Mouse (Mus musculus) limb, embryonic 13.5 days (tissue): ENCODE data around the gene Ralbp1. TPM values are rescaled to one million over a fixed set of nuclear protein-coding genes. Genes with fewer than 3 reads are reported as not detected.

ENCODE experiments used
- ATAC-seq: fragments of 200-750 bp; cut with Nextera tagmentation; 2 replicates; pipeline ENCODE4 v1.8.0; 2017; ENCODE audit warnings: low read depth, moderate number of reproducible peaks, moderate TSS enrichment; ENCODE audit not compliant: low FRiP score
- H3K27ac ChIP-seq: fragments of 300-500 bp; sonication (generic); 2 replicates; pipeline ENCODE4 v1.5.1; 2015; ENCODE audit warnings: inconsistent platforms, mild to moderate bottlenecking, moderate library complexity
- H3K27me3 ChIP-seq: fragments of 300-500 bp; sonication (generic); 2 replicates; pipeline ENCODE4 v1.6.1; 2015; ENCODE audit warnings: mild to moderate bottlenecking, inconsistent platforms
- H3K36me3 ChIP-seq: fragments of 300-500 bp; sonication (generic); 2 replicates; pipeline ENCODE4 v1.6.1; 2015; ENCODE audit warnings: inconsistent platforms, mild to moderate bottlenecking, moderate library complexity
- H3K4me1 ChIP-seq: fragments of 300-500 bp; sonication (generic); 2 replicates; pipeline ENCODE4 v1.6.1; 2015; ENCODE audit warnings: inconsistent platforms
- H3K4me2 ChIP-seq: fragments of 300-500 bp; sonication (generic); replicated peaks from 2 replicates; pipeline ENCODE4 v1.6.1; 2015; ENCODE audit warnings: inconsistent platforms, mild to moderate bottlenecking, moderate library complexity
- H3K4me3 ChIP-seq: fragments of 300-500 bp; sonication (generic); 2 replicates; pipeline ENCODE4 v1.5.1; 2015; ENCODE audit warnings: moderate library complexity, mild to moderate bottlenecking, inconsistent platforms
- H3K9ac ChIP-seq: fragments of 300-500 bp; sonication (generic); 2 replicates; pipeline ENCODE4 v1.6.1; 2015; ENCODE audit warnings: mild to moderate bottlenecking, inconsistent platforms
- H3K9me3 ChIP-seq: fragments of 300-500 bp; sonication (generic); 2 replicates; pipeline ENCODE4 v1.6.1; 2016; ENCODE audit warnings: inconsistent platforms
- WGBS: fragments of 180-500 bp; shearing (Covaris S2); methylation state at CpG from one replicate; pipeline ENCODE4 v1.1.7; 2015; 5-methylcytosine and 5-hydroxymethylcytosine counted together
- polyA plus RNA-seq: library from polyadenylated mRNA; unstranded; fragments of >200 nt; fragmentation: Nextera tagmentation; extraction: Ambion mirVana; gene quantifications from 2 replicates; pipeline ENCODE4 v1.2.1, GENCODE M21; 2015

Gene Ralbp1
- polyA plus RNA-seq, 1 experiment from 2014 or later = 81.3 TPM

- Histone ChIP-seq H3K4me2 (peak overlapping the region; percentile 90), H3K9me3 (no peaks in the 10 kb centered on the region), H3K27ac (peak overlapping the region; percentile 99), H3K27me3 (no peaks in the 10 kb centered on the region), H3K4me3 (peak overlapping the region; percentile 93), H3K4me1 (peaks cover 30% of the 10 kb centered on the region), H3K9ac (peak overlapping the region; percentile 79), H3K36me3 (no peaks in the 10 kb centered on the region)
- 0% methylated on average over 11 of the region's 11 CpGs for WGBS
- ATAC-seq = no peak
Observed at GRCm38 (mm10) chr17:65885398-65885696, 251 bp downstream of the Ralbp1 start.

- peak overlapping the region; percentile 90 for H3K4me2 ChIP-seq
- no peaks in the 10 kb centered on the region for H3K36me3 ChIP-seq
- H3K4me1 ChIP-seq = peaks cover 30% of the 10 kb centered on the region
- H3K4me3 ChIP-seq = peak overlapping the region; percentile 93
- WGBS = under 1% methylated on average over 66 of the region's 67 CpGs
- ATAC-seq = peak; percentile 99
- no peaks in the 10 kb centered on the region for H3K27me3 ChIP-seq
- H3K27ac ChIP-seq = peak overlapping the region; percentile 99
- H3K9ac ChIP-seq = peak overlapping the region; percentile 90
- H3K9me3 ChIP-seq = peaks cover 2% of the 10 kb centered on the region; the same call in 1 of the 2 replicates
Observed at GRCm38 (mm10) chr17:65884691-65885397, 754 bp downstream of the Ralbp1 start.

GRCm38 (mm10) chr17:65884061-65884669 lies 1.4 kb downstream of the Ralbp1 start:
- no peaks in the 10 kb centered on the region for H3K27me3 ChIP-seq
- no peaks in the 10 kb centered on the region for H3K36me3 ChIP-seq
- H3K9ac ChIP-seq = peak overlapping the region; percentile 90
- H3K4me2 ChIP-seq = peak overlapping the region; percentile 90
- peak; percentile 21 for ATAC-seq
- peaks cover 30% of the 10 kb centered on the region for H3K4me1 ChIP-seq
- H3K4me3 ChIP-seq = peak overlapping the region; percentile 93
- under 1% methylated on average over 50 of the region's 56 CpGs for WGBS
- H3K27ac ChIP-seq = peak overlapping the region; percentile 92
- peaks cover 4% of the 10 kb centered on the region; the same call in 1 of the 2 replicates for H3K9me3 ChIP-seq

DNA sequence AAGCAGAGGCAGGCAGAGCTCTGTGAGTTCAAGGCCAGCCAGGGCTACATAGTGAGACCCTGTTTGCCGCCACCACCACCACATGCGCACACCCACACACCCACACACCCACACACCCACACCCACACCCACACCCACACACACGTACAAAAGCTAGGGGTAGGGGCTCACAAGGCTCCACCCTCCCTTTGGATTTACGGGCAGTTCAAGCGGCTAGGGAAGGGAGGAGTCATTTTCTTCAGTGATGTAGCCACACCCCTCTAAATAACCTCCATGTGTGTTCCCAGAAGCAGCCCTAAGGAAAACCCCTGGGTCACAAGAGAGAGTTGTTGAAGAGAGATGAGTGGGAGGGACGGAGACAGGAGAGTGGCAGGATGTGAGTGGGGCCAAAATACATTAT lies 8.6 kb downstream of the Ralbp1 start:
- peaks cover 6% of the 10 kb centered on the region; the same call in 1 of the 2 replicates for H3K36me3 ChIP-seq
- H3K9me3 ChIP-seq = peaks cover 4% of the 10 kb centered on the region; the same call in 1 of the 2 replicates
- H3K27ac ChIP-seq = no peak overlapping the region
- no peak for ATAC-seq
- no peak overlapping the region for H3K4me2 ChIP-seq
- no peak overlapping the region for H3K9ac ChIP-seq
- H3K27me3 ChIP-seq = no peaks in the 10 kb centered on the region
- no peak overlapping the region for H3K4me3 ChIP-seq
- WGBS = 56% methylated on average over 6 of the region's 6 CpGs
- H3K4me1 ChIP-seq = peaks cover 15% of the 10 kb centered on the region

GRCm38 (mm10) chr17:65873834-65874233 lies 11.8 kb downstream of the Ralbp1 start:
- H3K4me1 ChIP-seq = peaks cover 20% of the 10 kb centered on the region
- ATAC-seq = no peak
- no peaks in the 10 kb centered on the region for H3K9me3 ChIP-seq
- WGBS = 94% methylated on average over 11 of the region's 11 CpGs
- no peak overlapping the region for H3K27ac ChIP-seq
- H3K27me3 ChIP-seq = no peaks in the 10 kb centered on the region
- no peak overlapping the region for H3K4me3 ChIP-seq
- no peak overlapping the region for H3K9ac ChIP-seq
- H3K36me3 ChIP-seq = peaks cover 6% of the 10 kb centered on the region; the same call in 1 of the 2 replicates
- no peak overlapping the region for H3K4me2 ChIP-seq

DNA sequence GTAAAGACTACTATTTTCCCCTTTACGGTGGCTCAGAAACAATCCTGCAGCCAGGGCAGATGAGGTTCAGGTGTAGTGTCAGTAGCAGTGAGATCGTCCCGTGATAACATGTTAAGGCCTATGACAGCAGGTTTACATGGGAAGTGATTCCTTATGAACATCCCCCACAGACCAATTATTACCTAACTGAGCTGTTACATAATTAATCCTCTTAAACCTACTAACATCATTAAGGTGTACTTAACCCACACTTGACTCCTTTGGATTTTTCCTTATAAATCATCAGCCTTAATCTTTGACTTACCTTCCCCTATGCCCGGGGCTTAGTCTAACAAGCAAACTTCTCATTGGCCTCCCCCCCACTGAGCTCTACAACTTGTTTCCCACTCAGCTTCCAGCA lies 12.4 kb downstream of the Ralbp1 start:
- H3K4me2 ChIP-seq = no peak overlapping the region
- H3K4me1 ChIP-seq = peaks cover 20% of the 10 kb centered on the region
- H3K9ac ChIP-seq = no peak overlapping the region
- no peak for ATAC-seq
- H3K36me3 ChIP-seq = 0 out of 2 replicates have a peak, but pooled peaks cover 1% of the 10 kb centered on the region
- H3K9me3 ChIP-seq = no peaks in the 10 kb centered on the region
- H3K4me3 ChIP-seq = no peak overlapping the region
- no peaks in the 10 kb centered on the region for H3K27me3 ChIP-seq
- 72% methylated on average over 4 of the region's 4 CpGs for WGBS
- H3K27ac ChIP-seq = no peak overlapping the region

DNA sequence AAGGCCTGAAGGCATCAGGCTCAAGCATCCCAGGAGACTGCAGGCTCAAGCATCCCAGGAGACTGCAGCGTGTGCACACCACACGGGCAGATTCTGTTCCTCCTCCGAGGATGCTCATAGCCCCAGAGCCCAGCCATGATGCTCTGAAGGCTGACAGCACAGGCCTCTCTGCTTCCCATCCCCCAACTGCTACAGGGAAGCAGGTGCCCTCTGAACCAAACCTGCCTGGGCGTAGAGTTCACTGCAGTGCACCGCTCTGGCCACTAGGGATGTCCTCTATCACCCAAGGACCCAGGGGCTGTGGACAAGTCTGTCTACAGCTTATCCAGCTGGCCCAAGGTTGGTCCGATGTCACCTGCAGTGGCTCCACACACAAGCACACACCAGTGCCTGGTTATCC lies 12.9 kb downstream of the Ralbp1 start:
- no peak overlapping the region for H3K4me3 ChIP-seq

DNA sequence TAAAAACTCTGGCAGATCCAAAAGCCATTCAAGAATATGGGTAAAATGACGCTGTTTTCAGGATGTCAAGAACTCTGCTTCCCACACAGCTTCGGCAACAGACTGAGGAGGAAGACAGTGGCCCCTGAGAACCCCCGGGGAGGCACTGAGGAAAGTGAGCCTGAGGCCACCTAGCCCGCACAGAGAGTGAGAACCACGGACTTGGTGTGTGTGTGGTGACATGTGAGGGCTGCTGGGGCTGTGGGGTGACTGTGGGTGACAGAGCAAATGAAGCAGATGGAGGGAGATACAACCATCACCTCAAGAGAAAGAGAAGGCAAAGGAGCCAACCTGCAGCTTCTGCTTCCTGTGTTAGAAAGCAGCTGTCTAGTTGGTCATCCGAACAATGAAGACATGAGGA lies 13.5 kb downstream of the Ralbp1 start:
- 55% methylated on average over 6 of the region's 6 CpGs for WGBS
- no peaks in the 10 kb centered on the region for H3K27me3 ChIP-seq
- peak overlapping the region; percentile 64; the same call in 1 of the 2 replicates for H3K27ac ChIP-seq
- peak overlapping the region; percentile 35; the same call in 1 of the 2 replicates for H3K9ac ChIP-seq
- no peak overlapping the region for H3K4me3 ChIP-seq
- ATAC-seq = no peak
- H3K9me3 ChIP-seq = no peaks in the 10 kb centered on the region
- no peak overlapping the region for H3K4me2 ChIP-seq
- peaks cover 6% of the 10 kb centered on the region; the same call in 1 of the 2 replicates for H3K36me3 ChIP-seq
- H3K4me1 ChIP-seq = peaks cover 18% of the 10 kb centered on the region

More for the DNA sequence above, 12.9 kb downstream of the Ralbp1 start:
- no peak for ATAC-seq
- peaks cover under 1% of the 10 kb centered on the region; the same call in 1 of the 2 replicates for H3K36me3 ChIP-seq
- H3K4me1 ChIP-seq = peaks cover 20% of the 10 kb centered on the region
- no peak overlapping the region for H3K4me2 ChIP-seq
- 41% methylated on average over 6 of the region's 6 CpGs for WGBS
- H3K27me3 ChIP-seq = no peaks in the 10 kb centered on the region
- no peak overlapping the region for H3K9ac ChIP-seq
- H3K9me3 ChIP-seq = no peaks in the 10 kb centered on the region
- H3K27ac ChIP-seq = no peak overlapping the region

DNA sequence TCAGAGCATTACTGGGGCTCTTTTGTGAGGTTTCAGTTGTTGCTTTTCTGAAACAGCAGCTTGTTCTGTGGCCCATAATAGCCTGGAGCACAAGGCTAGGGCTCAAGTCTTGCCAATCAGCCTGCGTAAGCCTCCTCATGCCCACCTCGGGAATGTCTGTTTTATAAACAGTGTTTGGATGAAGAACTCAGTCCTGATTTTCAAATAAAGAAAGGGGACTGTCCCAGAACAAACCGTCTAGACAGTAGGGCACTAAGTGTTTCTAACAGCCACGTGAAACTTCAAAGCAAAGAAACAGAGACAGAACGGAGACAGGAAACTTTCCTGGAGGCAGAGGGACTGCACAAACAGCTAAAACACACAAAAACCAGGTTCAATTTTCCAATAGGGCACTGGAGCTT lies 14.0 kb downstream of the Ralbp1 start:
- Histone ChIP-seq H3K4me2 (no peak overlapping the region), H3K4me1 (peaks cover 17% of the 10 kb centered on the region), H3K27ac (peak overlapping the region; percentile 64; the same call in 1 of the 2 replicates), H3K4me3 (no peak overlapping the region), H3K9ac (peak overlapping the region; percentile 35; the same call in 1 of the 2 replicates), H3K9me3 (no peaks in the 10 kb centered on the region), H3K27me3 (no peaks in the 10 kb centered on the region), H3K36me3 (peaks cover 8% of the 10 kb centered on the region)
- ATAC-seq = no peak
- WGBS = 19% methylated on average over 5 of the region's 5 CpGs

GRCm38 (mm10) chr17:65870146-65870545 lies 15.5 kb downstream of the Ralbp1 start:
- ATAC-seq = no peak
- Histone ChIP-seq H3K9ac (no peak overlapping the region), H3K27ac (no peak overlapping the region), H3K36me3 (peaks cover 15% of the 10 kb centered on the region), H3K4me3 (no peak overlapping the region), H3K4me2 (no peak overlapping the region), H3K27me3 (no peaks in the 10 kb centered on the region), H3K4me1 (peaks cover 17% of the 10 kb centered on the region), H3K9me3 (no peaks in the 10 kb centered on the region)
- WGBS = 36% methylated on average over 4 of the region's 4 CpGs

- Histone ChIP-seq H3K27ac (no peak overlapping the region), H3K4me2 (no peak overlapping the region), H3K27me3 (no peaks in the 10 kb centered on the region), H3K9ac (no peak overlapping the region), H3K9me3 (no peaks in the 10 kb centered on the region), H3K4me3 (no peak overlapping the region), H3K36me3 (peaks cover 15% of the 10 kb centered on the region), H3K4me1 (peaks cover 17% of the 10 kb centered on the region)
- ATAC-seq = no peak
- WGBS = 87% methylated on average over 10 of the region's 10 CpGs
Observed at GRCm38 (mm10) chr17:65869720-65870119, 15.9 kb downstream of the Ralbp1 start.

GRCm38 (mm10) chr17:65867996-65868395 lies 17.6 kb downstream of the Ralbp1 start:
- 89% methylated on average over 5 of the region's 5 CpGs for WGBS
- H3K9me3 ChIP-seq = no peaks in the 10 kb centered on the region
- H3K9ac ChIP-seq = no peak overlapping the region
- no peak overlapping the region for H3K4me2 ChIP-seq
- H3K27ac ChIP-seq = no peak overlapping the region
- no peak for ATAC-seq
- H3K4me3 ChIP-seq = no peak overlapping the region
- H3K36me3 ChIP-seq = peaks cover 24% of the 10 kb centered on the region
- H3K4me1 ChIP-seq = peaks cover 16% of the 10 kb centered on the region
- H3K27me3 ChIP-seq = no peaks in the 10 kb centered on the region
